Mouse (Mus musculus): ENCODE measurements around the gene Zmiz1.

Gene Zmiz1

GRCm38 (mm10) chr14:25515924-25516323, 56.9 kb downstream of the Zmiz1 start:
- no peak for DNase-seq (ENCODE audit: low spot score)

GRCm38 (mm10) chr14:25516640-25517591, 57.9 kb downstream of the Zmiz1 start:
- DNase-seq (ENCODE audit: low spot score): no peak

GRCm38 (mm10) chr14:25518645-25519044, 59.7 kb downstream of the Zmiz1 start:
- DNase-seq (ENCODE audit: low spot score): no peak

GRCm38 (mm10) chr14:25519656-25520055, 60.7 kb downstream of the Zmiz1 start:
- DNase-seq (ENCODE audit: low spot score): no peak

GRCm38 (mm10) chr14:25520589-25520988, 61.6 kb downstream of the Zmiz1 start:
- DNase-seq (ENCODE audit: low spot score): no peak

GRCm38 (mm10) chr14:25520991-25521390, 62.0 kb downstream of the Zmiz1 start:
- DNase-seq (ENCODE audit: low spot score): no peak

- no peak for DNase-seq (ENCODE audit: low spot score)
Measured at GRCm38 (mm10) chr14:25521500-25521899, 62.5 kb downstream of the Zmiz1 start.

GRCm38 (mm10) chr14:25522415-25522814, 63.4 kb downstream of the Zmiz1 start:
- no peak for DNase-seq (ENCODE audit: low spot score)

GRCm38 (mm10) chr14:25523230-25524110, 64.5 kb downstream of the Zmiz1 start:
- no peak for DNase-seq (ENCODE audit: low spot score)

- no peak for DNase-seq (ENCODE audit: low spot score)
Measured at GRCm38 (mm10) chr14:25524111-25524495, 65.1 kb downstream of the Zmiz1 start.

GRCm38 (mm10) chr14:25524884-25525283, 65.9 kb downstream of the Zmiz1 start:
- DNase-seq (ENCODE audit: low spot score): peak; percentile 30

- DNase-seq (ENCODE audit: low spot score): no peak
Measured at GRCm38 (mm10) chr14:25525729-25526128, 66.7 kb downstream of the Zmiz1 start.

GRCm38 (mm10) chr14:25526872-25527271, 67.9 kb downstream of the Zmiz1 start:
- DNase-seq (ENCODE audit: low spot score): no peak

- DNase-seq (ENCODE audit: low spot score): no peak
Measured at GRCm38 (mm10) chr14:25527321-25527720, 68.3 kb downstream of the Zmiz1 start.

- no peak for DNase-seq (ENCODE audit: low spot score)
Measured at GRCm38 (mm10) chr14:25530342-25530741, 71.4 kb downstream of the Zmiz1 start.

- DNase-seq (ENCODE audit: low spot score): no peak
Measured at GRCm38 (mm10) chr14:25530815-25531214, 71.8 kb downstream of the Zmiz1 start.

- DNase-seq (ENCODE audit: low spot score): no peak
Measured at GRCm38 (mm10) chr14:25533010-25533409, 74.0 kb downstream of the Zmiz1 start.

- DNase-seq (ENCODE audit: low spot score): no peak
Measured at GRCm38 (mm10) chr14:25533631-25534395, 74.8 kb downstream of the Zmiz1 start.

GRCm38 (mm10) chr14:25534396-25534769, 75.4 kb downstream of the Zmiz1 start:
- DNase-seq (ENCODE audit: low spot score): no peak

- no peak for DNase-seq (ENCODE audit: low spot score)
Measured at GRCm38 (mm10) chr14:25534918-25535582, 76.1 kb downstream of the Zmiz1 start.

- DNase-seq (ENCODE audit: low spot score): no peak
Measured at GRCm38 (mm10) chr14:25535583-25535943, 76.6 kb downstream of the Zmiz1 start.

- no peak for DNase-seq (ENCODE audit: low spot score)
Measured at GRCm38 (mm10) chr14:25536476-25536875, 77.5 kb downstream of the Zmiz1 start.
